Mouse (Mus musculus) brain, embryonic 14.5 days (tissue): ENCODE measurements at regions not wholly inside any gene's neighbourhood (a gene's known extent, or its start where the extent isn't known, plus 50 kb on each side); places are given as distances from the start of the nearest gene placed in this dataset.

Experiments
- DNase-seq: peaks from one replicate; pipeline ENCODE4 v3.0.0-alpha.2; 2011; ENCODE audit warnings: low read depth
- CTCF ChIP-seq: fragments of 200-500 bp; IDR thresholded peaks from 2 replicates; pipeline ENCODE4 v1.5.1; 2012; ENCODE audit warnings: inconsistent platforms, mild to moderate bottlenecking, moderate library complexity, borderline replicate concordance; ENCODE audit not compliant: insufficient read depth, insufficient read length; ENCODE audit errors: extremely low read depth
- POLR2A ChIP-seq: fragments of 200-500 bp; IDR thresholded peaks from 2 replicates; pipeline ENCODE4 v1.6.1; 2012; ENCODE audit warnings: mild to moderate bottlenecking, inconsistent platforms, borderline replicate concordance; ENCODE audit not compliant: poor library complexity, insufficient read depth, insufficient read length, severe bottlenecking; ENCODE audit errors: extremely low read depth

GRCm38 (mm10) chr14:68240146-68240545 lies 1054.0 kb downstream of the Synb start:
- no peak for TF ChIP-seq POLR2A
- no peak for TF ChIP-seq CTCF
- DNase-seq = peak; percentile 52

- no peak for TF ChIP-seq CTCF
- no peak for TF ChIP-seq POLR2A
- peak; percentile 54 for DNase-seq
Observed at GRCm38 (mm10) chr14:68224152-68224551, 1069.9 kb downstream of the Synb start.

- no peak for TF ChIP-seq POLR2A
- no peak for TF ChIP-seq CTCF
- DNase-seq = peak; percentile 39
Observed at GRCm38 (mm10) chr14:68219025-68219595, 1075.0 kb downstream of the Synb start.

GRCm38 (mm10) chr14:68218471-68218870 lies 1075.6 kb downstream of the Synb start:
- TF ChIP-seq CTCF (no peak), POLR2A (no peak)
- DNase-seq = peak; percentile 47

- TF ChIP-seq CTCF (no peak), POLR2A (no peak)
- no peak for DNase-seq
Observed at GRCm38 (mm10) chr14:68217986-68218385, 1076.1 kb downstream of the Synb start.

GRCm38 (mm10) chr14:68213879-68214278 lies 1080.2 kb downstream of the Synb start:
- TF ChIP-seq CTCF (no peak), POLR2A (no peak)
- DNase-seq = no peak

GRCm38 (mm10) chr14:68198802-68199201 lies 1095.3 kb downstream of the Synb start:
- DNase-seq = peak; percentile 57
- no peak for TF ChIP-seq POLR2A
- TF ChIP-seq CTCF = no peak

GRCm38 (mm10) chr14:68197470-68197800 lies 1096.7 kb downstream of the Synb start:
- TF ChIP-seq CTCF = no peak
- TF ChIP-seq POLR2A = no peak
- peak; percentile 75 for DNase-seq

GRCm38 (mm10) chr14:68196762-68197469 lies 1097.2 kb downstream of the Synb start:
- DNase-seq = peak; percentile 93
- TF ChIP-seq CTCF (no peak), POLR2A (no peak)

- TF ChIP-seq CTCF (no peak), POLR2A (no peak)
- peak; percentile 84 for DNase-seq
Observed at GRCm38 (mm10) chr14:68196201-68196600, 1097.9 kb downstream of the Synb start.

- TF ChIP-seq POLR2A (no peak), CTCF (no peak)
- DNase-seq = peak; percentile 29
Observed at GRCm38 (mm10) chr14:68189876-68190275, 1104.2 kb downstream of the Synb start.

- DNase-seq = no peak
- TF ChIP-seq POLR2A (no peak), CTCF (no peak)
Observed at GRCm38 (mm10) chr14:68188325-68188724, 1105.8 kb downstream of the Synb start.

GRCm38 (mm10) chr14:68182606-68183005 lies 1111.5 kb downstream of the Synb start:
- no peak for DNase-seq
- no peak for TF ChIP-seq CTCF
- no peak for TF ChIP-seq POLR2A

GRCm38 (mm10) chr14:68181168-68181567 lies 1112.9 kb downstream of the Synb start:
- DNase-seq = peak; percentile 54
- no peak for TF ChIP-seq CTCF
- TF ChIP-seq POLR2A = no peak
